Mouse (Mus musculus) MEL (cell line): ENCODE data around the gene Dpep2nb. TPM values are rescaled to one million over a fixed set of nuclear protein-coding genes. Genes with fewer than 3 reads are reported as not detected.

Experiments
- DNase-seq: peaks from one replicate; pipeline ENCODE4 v3.0.0; 2011; ENCODE audit warnings: low read depth, low spot score
- H3K27ac ChIP-seq: 2 replicates; pipeline ENCODE4 v1.5.1; 2012; ENCODE audit warnings: low read depth, mild to moderate bottlenecking, control low read depth, low read length, moderate library complexity; ENCODE audit not compliant: control insufficient read depth
- H3K27me3 ChIP-seq, 2 experiments: fragments of 150-350 bp in 1 of 2; sonication (generic) in 1 of 2; 2 replicates each; pipeline ENCODE4 v1.6.1; 2012; ENCODE audit warnings: low read length in 2 of 2, mild to moderate bottlenecking in 2 of 2, improper control_type of control experiment in 1 of 2, moderate library complexity in 1 of 2; ENCODE audit not compliant: insufficient read depth in 2 of 2, control insufficient read depth in 1 of 2
- H3K36me3 ChIP-seq, 2 experiments: 2 replicates each; pipeline ENCODE4 v1.6.1; 2012 to 2014; ENCODE audit warnings: low read length in 2 of 2, improper control_type of control experiment in 1 of 2, inconsistent platforms in 1 of 2, mild to moderate bottlenecking in 1 of 2; ENCODE audit not compliant: insufficient read depth in 2 of 2, control insufficient read depth in 1 of 2
- H3K4me1 ChIP-seq, 2 experiments: fragments of 150-350 bp in 1 of 2; sonication (generic) in 1 of 2; 2 replicates each; pipeline ENCODE4 v1.6.1; 2012; ENCODE audit warnings: low read length in 2 of 2, improper control_type of control experiment in 1 of 2, mild to moderate bottlenecking in 1 of 2; ENCODE audit not compliant: insufficient read depth in 2 of 2, control insufficient read depth in 1 of 2
- H3K4me3 ChIP-seq, 2 experiments: fragments of 150-350 bp in 1 of 2; sonication (generic) in 1 of 2; 2 replicates each; pipeline ENCODE4 v1.5.1; 2012; ENCODE audit warnings: low read depth in 2 of 2, low read length in 2 of 2, mild to moderate bottlenecking in 2 of 2, moderate library complexity in 2 of 2, control low read depth in 1 of 2, improper control_type of control experiment in 1 of 2; ENCODE audit not compliant: control insufficient read depth in 1 of 2, insufficient read depth in 1 of 2
- H3K79me2 ChIP-seq: 2 replicates; pipeline ENCODE4 v1.6.1; 2012; ENCODE audit warnings: mild to moderate bottlenecking, low read length, moderate library complexity; ENCODE audit not compliant: control insufficient read depth, poor library complexity, insufficient read depth
- H3K9ac ChIP-seq: 2 replicates; pipeline ENCODE4 v1.6.1; 2012; ENCODE audit warnings: low read depth, mild to moderate bottlenecking, control low read depth, low read length, moderate library complexity; ENCODE audit not compliant: control insufficient read depth, poor library complexity, severe bottlenecking
- H3K9me3 ChIP-seq: fragments of 150-350 bp; sonication (generic); replicated peaks from 2 replicates; pipeline ENCODE4 v1.6.1; 2012; ENCODE audit warnings: mild to moderate bottlenecking, low read length, improper control_type of control experiment, moderate library complexity; ENCODE audit not compliant: insufficient read depth
- BHLHE40 ChIP-seq: IDR thresholded peaks from 2 replicates; pipeline ENCODE4 v1.6.1; 2012; ENCODE audit warnings: low read depth, mild to moderate bottlenecking, inconsistent platforms, low read length, improper control_type of control experiment, borderline replicate concordance
- CHD2 ChIP-seq: IDR thresholded peaks from 2 replicates; pipeline ENCODE4 v1.6.1; 2011; ENCODE audit warnings: low read length, improper control_type of control experiment
- CTCF ChIP-seq, 3 experiments: IDR thresholded peaks in 2 of 3; conservative IDR thresholded peaks in 1 of 3; 2 replicates each; pipeline ENCODE4 v1.5.1; 2011 to 2012; ENCODE audit warnings: low read length in 3 of 3, low read depth in 2 of 3, mild to moderate bottlenecking in 2 of 3, improper control_type of control experiment in 1 of 3, inconsistent platforms in 1 of 3, mixed read lengths in 1 of 3, moderate library complexity in 1 of 3; ENCODE audit not compliant: control insufficient read depth in 1 of 3, insufficient read depth in 1 of 3, poor library complexity in 1 of 3, severe bottlenecking in 1 of 3
- ELF1 ChIP-seq: IDR thresholded peaks from 2 replicates; pipeline ENCODE4 v1.6.1; 2014; ENCODE audit warnings: low read depth, mild to moderate bottlenecking, inconsistent platforms, low read length, improper control_type of control experiment, moderate library complexity
- EP300 ChIP-seq, 2 experiments: IDR thresholded peaks; 2 replicates each; pipeline ENCODE4 v1.6.1; 2011; ENCODE audit warnings: improper control_type of control experiment in 2 of 2, low read length in 2 of 2, low read depth in 1 of 2, mild to moderate bottlenecking in 1 of 2
- ETS1 ChIP-seq: IDR thresholded peaks from 2 replicates; pipeline ENCODE4 v1.6.1; 2012; ENCODE audit warnings: low read depth, mild to moderate bottlenecking, inconsistent platforms, low read length, improper control_type of control experiment, moderate library complexity
- GABPA ChIP-seq: IDR thresholded peaks from 2 replicates; pipeline ENCODE4 v1.6.1; 2012; ENCODE audit warnings: low read depth, mild to moderate bottlenecking, inconsistent platforms, low read length, improper control_type of control experiment, moderate library complexity
- JUND ChIP-seq: IDR thresholded peaks from 2 replicates; pipeline ENCODE4 v1.6.1; 2011; ENCODE audit warnings: low read depth, mild to moderate bottlenecking, improper control_type of control experiment, low read length
- KAT2A ChIP-seq: conservative IDR thresholded peaks from 2 replicates; pipeline ENCODE4 v1.6.1; 2012; ENCODE audit warnings: low read depth, low read length, improper control_type of control experiment, inconsistent platforms
- MAFK ChIP-seq: IDR thresholded peaks from 2 replicates; pipeline ENCODE4 v1.6.1; 2011; ENCODE audit warnings: low read depth, mild to moderate bottlenecking, low read length, improper control_type of control experiment, borderline replicate concordance
- MAZ ChIP-seq: IDR thresholded peaks from 2 replicates; pipeline ENCODE4 v1.6.1; 2012; ENCODE audit warnings: low read depth, mild to moderate bottlenecking, inconsistent platforms, low read length, improper control_type of control experiment
- MEF2A ChIP-seq: IDR thresholded peaks from 2 replicates; pipeline ENCODE4 v1.6.1; 2014; ENCODE audit warnings: low read depth, mild to moderate bottlenecking, inconsistent platforms, low read length, improper control_type of control experiment; ENCODE audit not compliant: poor library complexity, insufficient replicate concordance, severe bottlenecking; ENCODE audit errors: extremely low read depth
- MXI1 ChIP-seq: IDR thresholded peaks from 2 replicates; pipeline ENCODE4 v1.6.1; 2011; ENCODE audit warnings: mild to moderate bottlenecking, low read depth, low read length, improper control_type of control experiment
- MYC ChIP-seq: IDR thresholded peaks from 2 replicates; pipeline ENCODE4 v1.6.1; 2011; ENCODE audit warnings: low read depth, mild to moderate bottlenecking, low read length, improper control_type of control experiment, moderate library complexity
- RAD21 ChIP-seq: IDR thresholded peaks from 2 replicates; pipeline ENCODE4 v1.6.1; 2011; ENCODE audit warnings: mild to moderate bottlenecking, low read depth, low read length, improper control_type of control experiment
- RCOR1 ChIP-seq: IDR thresholded peaks from 2 replicates; pipeline ENCODE4 v1.6.1; 2012; ENCODE audit warnings: low read depth, mild to moderate bottlenecking, inconsistent platforms, low read length, improper control_type of control experiment
- SIN3A ChIP-seq: IDR thresholded peaks from 2 replicates; pipeline ENCODE4 v1.6.1; 2012; ENCODE audit warnings: low read length, improper control_type of control experiment, inconsistent platforms
- TCF12 ChIP-seq: IDR thresholded peaks from 2 replicates; pipeline ENCODE4 v1.6.1; 2014; ENCODE audit warnings: low read depth, mild to moderate bottlenecking, inconsistent platforms, low read length, improper control_type of control experiment, moderate library complexity
- UBTF ChIP-seq: IDR thresholded peaks from 2 replicates; pipeline ENCODE4 v1.6.1; 2012; ENCODE audit warnings: low read depth, mild to moderate bottlenecking, inconsistent platforms, low read length, improper control_type of control experiment, moderate library complexity, borderline replicate concordance; ENCODE audit not compliant: insufficient read depth
- USF1 ChIP-seq: IDR thresholded peaks from 2 replicates; pipeline ENCODE4 v1.6.1; 2014; ENCODE audit warnings: low read depth, mild to moderate bottlenecking, inconsistent platforms, low read length, improper control_type of control experiment, moderate library complexity
- USF2 ChIP-seq, 2 experiments: IDR thresholded peaks; 2 replicates each; pipeline ENCODE4 v1.6.1; 2011 to 2012; ENCODE audit warnings: improper control_type of control experiment in 2 of 2, low read length in 2 of 2, borderline replicate concordance in 1 of 2, inconsistent platforms in 1 of 2, low read depth in 1 of 2, mild to moderate bottlenecking in 1 of 2; ENCODE audit not compliant: insufficient read depth in 1 of 2
- ZKSCAN1 ChIP-seq: IDR thresholded peaks from 2 replicates; pipeline ENCODE4 v1.6.1; 2012; ENCODE audit warnings: low read depth, mild to moderate bottlenecking, inconsistent platforms, low read length, improper control_type of control experiment, moderate library complexity
- ZMIZ1 ChIP-seq: IDR thresholded peaks from 2 replicates; pipeline ENCODE4 v1.6.1; 2012; ENCODE audit warnings: low read depth, mild to moderate bottlenecking, inconsistent platforms, low read length, improper control_type of control experiment, moderate library complexity
- ZNF384 ChIP-seq: IDR thresholded peaks from 2 replicates; pipeline ENCODE4 v1.6.1; 2012; ENCODE audit warnings: low read depth, mild to moderate bottlenecking, inconsistent platforms, low read length, improper control_type of control experiment
- polyA plus RNA-seq, 2 experiments: library from polyadenylated mRNA; stranded (reverse) in 1 of 2; unstranded in 1 of 2; fragments of >175 nt in 1 of 2; fragments of >200 nt in 1 of 2; gene quantifications; 2 replicates each; pipeline versions ENCODE4 v1.2.1 to v1.2.4; 2012; ENCODE audit warnings: low replicate concordance in 2 of 2, low read depth in 1 of 2; ENCODE audit not compliant: insufficient read length in 2 of 2, insufficient read depth in 1 of 2, missing spikeins in 1 of 2
- total RNA-seq: library from RNA; depleted of rRNA; stranded (reverse); fragments of 300-350 nt; gene quantifications from 2 replicates; pipeline ENCODE4 v1.2.3, GENCODE M21; 2012

The Dpep2nb gene
- total and polyA plus RNA-seq, 3 experiments: 0.14 TPM; not detected in 2

DNA sequence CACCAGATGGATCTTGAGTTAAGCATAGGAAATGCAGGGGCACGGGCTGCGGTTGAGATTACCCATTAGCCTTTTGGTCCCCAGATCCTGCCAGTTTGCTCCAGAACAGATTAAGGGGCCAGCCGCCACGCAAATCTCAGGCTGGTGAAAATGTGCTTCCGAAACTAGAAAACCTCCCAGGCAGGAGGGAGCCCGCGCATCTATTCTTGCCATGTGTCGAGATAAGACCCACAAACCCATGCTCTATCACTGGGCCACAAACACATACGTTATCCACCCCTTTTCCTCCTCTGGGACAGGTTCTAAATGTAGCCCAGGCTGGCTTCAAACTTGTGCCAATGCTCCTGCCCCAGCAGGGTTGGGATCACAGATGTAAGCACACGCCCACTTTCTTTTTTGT is 44.2 kb downstream of the Dpep2nb start:
- peak; percentile 63 for TF ChIP-seq RCOR1
- no peak for TF ChIP-seq JUND
- no peak for TF ChIP-seq ELF1
- TF ChIP-seq EP300 (IDR thresholded peaks at IDR 0.05; ENCODE audit: low read depth in 1 of 2, low read length in 2 of 2): peak in 1 of 2 experiments; percentile 43; a peak in 1 of 4 replicates
- TF ChIP-seq ETS1: no peak
- TF ChIP-seq MXI1: peak; percentile 54; the same call in 1 of the 2 replicates
- TF ChIP-seq RAD21: no peak
- no peak overlapping the region for H3K4me3 ChIP-seq
- H3K27ac ChIP-seq: no peak overlapping the region
- no peak for DNase-seq
- H3K9ac ChIP-seq: no peak overlapping the region
- H3K36me3 ChIP-seq: peaks cover 4% of the 10 kb centered on the region in 2 experiments
- peaks cover 20% of the 10 kb centered on the region for H3K79me2 ChIP-seq
- no peaks in the 10 kb centered on the region for H3K27me3 ChIP-seq
- H3K9me3 ChIP-seq: no peaks in the 10 kb centered on the region
- peaks cover 3 to 23% of the 10 kb centered on the region in 2 experiments; a peak in 3 of 4 replicates for H3K4me1 ChIP-seq

DNA sequence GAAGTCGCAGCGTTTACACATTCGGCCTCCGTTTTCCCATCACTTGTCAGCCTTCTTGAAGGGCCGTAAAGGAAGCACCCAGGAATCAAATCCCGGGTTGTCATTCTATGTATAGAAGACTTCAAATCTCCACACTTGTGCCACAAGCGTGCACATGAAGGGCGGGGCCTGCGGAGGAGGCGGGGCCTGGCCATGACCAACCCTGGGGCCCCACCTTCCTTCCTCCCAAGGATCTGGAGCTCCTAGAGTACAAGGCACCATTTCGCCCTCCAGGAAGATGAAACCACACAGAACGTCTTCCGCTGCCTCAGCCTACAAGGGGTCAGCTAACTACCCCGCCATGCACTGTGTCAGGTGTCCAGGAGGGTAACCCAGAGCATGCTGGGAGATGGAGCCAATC is 44.7 kb downstream of the Dpep2nb start:
- no peak overlapping the region for H3K4me3 ChIP-seq
- H3K4me1 ChIP-seq: peaks cover 3 to 23% of the 10 kb centered on the region in 2 experiments; a peak in 3 of 4 replicates

DNA sequence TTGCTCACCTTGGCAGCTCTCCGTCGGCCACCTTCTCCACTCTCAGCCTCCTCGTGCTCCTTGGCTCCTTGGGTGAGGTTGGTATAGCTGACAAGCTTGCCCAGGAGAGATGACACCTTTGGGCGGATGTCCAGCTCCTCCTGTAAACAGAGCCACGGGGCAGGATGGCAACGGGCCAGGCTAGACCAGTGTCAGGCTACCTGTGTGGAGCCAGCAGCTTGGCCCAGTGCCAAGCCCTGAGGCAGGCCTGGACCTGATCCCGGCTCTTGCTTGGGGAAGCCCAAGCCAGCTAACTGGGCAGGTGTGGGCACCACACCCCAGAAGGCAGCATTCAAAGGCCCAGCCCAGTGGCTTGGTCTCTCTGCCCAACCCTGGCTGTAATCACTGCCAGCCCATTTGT is 46.4 kb downstream of the Dpep2nb start:
- Histone ChIP-seq H3K9me3 (no peaks in the 10 kb centered on the region), H3K36me3 (peaks cover 4 to 6% of the 10 kb centered on the region in 2 experiments), H3K79me2 (peaks cover 5% of the 10 kb centered on the region), H3K27me3 (no peaks in the 10 kb centered on the region), H3K9ac (no peak overlapping the region), H3K4me3 (no peak overlapping the region), H3K27ac (no peak overlapping the region), H3K4me1 (peaks cover 3 to 15% of the 10 kb centered on the region in 2 experiments; a peak in 3 of 4 replicates)
- DNase-seq: no peak
- TF ChIP-seq ZNF384 (no peak), TCF12 (no peak), ELF1 (no peak), KAT2A (no peak), MEF2A (no peak), MYC (no peak), ETS1 (no peak), SIN3A (no peak), ZKSCAN1 (no peak), GABPA (no peak), UBTF (no peak), CHD2 (no peak), EP300 (IDR thresholded peaks at IDR 0.05; ENCODE audit: low read depth in 1 of 2, low read length in 2 of 2) (no peak), BHLHE40 (no peak), ZMIZ1 (no peak), USF2 (IDR thresholded peaks at IDR 0.05; ENCODE audit: borderline replicate concordance in 1 of 2, insufficient read depth in 1 of 2, low read depth in 1 of 2, low read length in 2 of 2) (no peak), USF1 (no peak), MAFK (no peak), MAZ (no peak)

More for the DNA sequence above, 44.7 kb downstream of the Dpep2nb start:
- Histone ChIP-seq H3K9me3 (no peaks in the 10 kb centered on the region), H3K36me3 (peaks cover 4% of the 10 kb centered on the region in 2 experiments), H3K27ac (no peak overlapping the region), H3K27me3 (no peaks in the 10 kb centered on the region), H3K9ac (no peak overlapping the region), H3K79me2 (peaks cover 20% of the 10 kb centered on the region)
- TF ChIP-seq ZNF384: no peak
- no peak for TF ChIP-seq MYC
- no peak for TF ChIP-seq ZKSCAN1
- no peak for TF ChIP-seq CTCF (IDR thresholded peaks at IDR 0.05 in 2 of 3, conservative IDR thresholded peaks at IDR 0.05 in 1 of 3; ENCODE audit: control insufficient read depth in 1 of 3, insufficient read depth in 1 of 3, low read depth in 2 of 3, low read length in 3 of 3, poor library complexity in 1 of 3, severe bottlenecking in 1 of 3)
- no peak for TF ChIP-seq MXI1
- DNase-seq: no peak
